Mouse (Mus musculus): ENCODE data around the gene Slamf7.

- peak; percentile 51; the same call in 1 of the 2 replicates for TF ChIP-seq ZC3H11A (IDR thresholded peaks at IDR 0.05; ENCODE audit: borderline replicate concordance, low read depth, low read length)
- no peak for TF ChIP-seq MAFK (IDR thresholded peaks at IDR 0.05; ENCODE audit: insufficient read depth, low read depth, low read length)
- peak; percentile 60 for TF ChIP-seq ZNF384 (IDR thresholded peaks at IDR 0.05; ENCODE audit: low read depth, low read length)
- no peak for TF ChIP-seq CHD2 (IDR thresholded peaks at IDR 0.05; ENCODE audit: low read depth, low read length)
- TF ChIP-seq HCFC1 (IDR thresholded peaks at IDR 0.05; ENCODE audit: borderline replicate concordance, insufficient read depth, low read length) = no peak
Measured at GRCm38 (mm10) chr1:171698983-171699382, 46.1 kb upstream of the Slamf7 start.

Data from ES-E14 (cell line).